Mouse (Mus musculus): ENCODE data around the gene Mgme1. TPM values are rescaled to one million over a fixed set of nuclear protein-coding genes. Genes with fewer than 3 reads are reported as not detected.

The Mgme1 gene
- polyA plus RNA-seq, 1 experiment from 2014 or later = 16.0 TPM

GRCm38 (mm10) chr2:144295145-144295735 is 24.8 kb downstream of the Mgme1 start:
- no peak overlapping the region for H3K4me2 ChIP-seq (ENCODE audit: low read length)
- no peak overlapping the region for H3K4me3 ChIP-seq (replicated peaks; ENCODE audit: low read depth, low read length)
- H3K36me3 ChIP-seq (ENCODE audit: insufficient read depth, low read length) = no peaks in the 10 kb centered on the region
- H3K9me3 ChIP-seq (replicated peaks; ENCODE audit: low read length) = no peaks in the 10 kb centered on the region
- H3K4me1 ChIP-seq (replicated peaks; ENCODE audit: insufficient read depth, low read length) = peaks cover 7% of the 10 kb centered on the region; the same call in 1 of the 2 replicates
- TF ChIP-seq CTCF (IDR thresholded peaks at IDR 0.05; ENCODE audit: low read depth) = no peak
- H3K9ac ChIP-seq (ENCODE audit: low read depth, low read length) = no peak overlapping the region
- H3K27ac ChIP-seq = 0 out of 2 replicates have a peak overlapping the region, but pooled peaks have one; percentile 1
- ATAC-seq (replicated peaks; ENCODE audit: low FRiP score, low read depth) = no peak
- no peak for DNase-seq (ENCODE audit: low spot score)
- no peaks in the 10 kb centered on the region for H3K27me3 ChIP-seq (ENCODE audit: insufficient read depth, low read length)
- WGBS = 60% methylated on average over 9 of the region's 9 CpGs

- ATAC-seq (replicated peaks; ENCODE audit: low FRiP score, low read depth) = no peak
- TF ChIP-seq CTCF (IDR thresholded peaks at IDR 0.05; ENCODE audit: low read depth) = no peak
- no peak overlapping the region for H3K4me2 ChIP-seq (ENCODE audit: low read length)
- no peaks in the 10 kb centered on the region for H3K36me3 ChIP-seq (ENCODE audit: insufficient read depth, low read length)
- DNase-seq (ENCODE audit: low spot score) = peak; percentile 43
- H3K9me3 ChIP-seq (replicated peaks; ENCODE audit: low read length) = no peaks in the 10 kb centered on the region
- WGBS = 29% methylated on average over 9 of the region's 9 CpGs
- H3K4me1 ChIP-seq (replicated peaks; ENCODE audit: insufficient read depth, low read length) = peaks cover 9% of the 10 kb centered on the region; the same call in 1 of the 2 replicates
- no peaks in the 10 kb centered on the region for H3K27me3 ChIP-seq (ENCODE audit: insufficient read depth, low read length)
- H3K9ac ChIP-seq (ENCODE audit: low read depth, low read length) = no peak overlapping the region
- H3K4me3 ChIP-seq (replicated peaks; ENCODE audit: low read depth, low read length) = no peak overlapping the region
- H3K27ac ChIP-seq = no peak overlapping the region
Measured at GRCm38 (mm10) chr2:144299749-144300669, 29.5 kb downstream of the Mgme1 start.

GRCm38 (mm10) chr2:144301101-144301500 is 30.6 kb downstream of the Mgme1 start:
- no peaks in the 10 kb centered on the region for H3K9me3 ChIP-seq (replicated peaks; ENCODE audit: low read length)
- H3K4me2 ChIP-seq (ENCODE audit: low read length) = no peak overlapping the region
- TF ChIP-seq CTCF (IDR thresholded peaks at IDR 0.05; ENCODE audit: low read depth) = no peak
- 94% methylated on average over 11 of the region's 11 CpGs for WGBS
- no peaks in the 10 kb centered on the region for H3K36me3 ChIP-seq (ENCODE audit: insufficient read depth, low read length)
- DNase-seq (ENCODE audit: low spot score) (no peak), ATAC-seq (replicated peaks; ENCODE audit: low FRiP score, low read depth) (no peak)
- no peak overlapping the region for H3K9ac ChIP-seq (ENCODE audit: low read depth, low read length)
- no peak overlapping the region for H3K4me3 ChIP-seq (replicated peaks; ENCODE audit: low read depth, low read length)
- H3K4me1 ChIP-seq (replicated peaks; ENCODE audit: insufficient read depth, low read length) = peaks cover 9% of the 10 kb centered on the region; the same call in 1 of the 2 replicates
- H3K27ac ChIP-seq = no peak overlapping the region
- H3K27me3 ChIP-seq (ENCODE audit: insufficient read depth, low read length) = no peaks in the 10 kb centered on the region

GRCm38 (mm10) chr2:144305721-144306294 is 35.3 kb downstream of the Mgme1 start:
- no peaks in the 10 kb centered on the region for H3K36me3 ChIP-seq (ENCODE audit: insufficient read depth, low read length)
- 64% methylated on average over 18 of the region's 18 CpGs for WGBS
- no peak overlapping the region for H3K9ac ChIP-seq (ENCODE audit: low read depth, low read length)
- H3K4me2 ChIP-seq (ENCODE audit: low read length) = no peak overlapping the region
- no peaks in the 10 kb centered on the region for H3K9me3 ChIP-seq (replicated peaks; ENCODE audit: low read length)
- ATAC-seq (replicated peaks; ENCODE audit: low FRiP score, low read depth) (no peak), DNase-seq (ENCODE audit: low spot score) (no peak)
- peak; percentile 51 for TF ChIP-seq CTCF (IDR thresholded peaks at IDR 0.05; ENCODE audit: low read depth)
- H3K27ac ChIP-seq = no peak overlapping the region
- no peak overlapping the region for H3K4me3 ChIP-seq (replicated peaks; ENCODE audit: low read depth, low read length)
- H3K4me1 ChIP-seq (replicated peaks; ENCODE audit: insufficient read depth, low read length) = no peaks in the 10 kb centered on the region
- H3K27me3 ChIP-seq (ENCODE audit: insufficient read depth, low read length) = no peaks in the 10 kb centered on the region

GRCm38 (mm10) chr2:144308561-144308960 is 38.1 kb downstream of the Mgme1 start:
- ATAC-seq (replicated peaks; ENCODE audit: low FRiP score, low read depth) = peak; percentile 84
- no peak overlapping the region for H3K4me2 ChIP-seq (ENCODE audit: low read length)
- H3K36me3 ChIP-seq (ENCODE audit: insufficient read depth, low read length) = no peaks in the 10 kb centered on the region
- no peak overlapping the region for H3K27ac ChIP-seq
- TF ChIP-seq CTCF (IDR thresholded peaks at IDR 0.05; ENCODE audit: low read depth) = no peak
- no peaks in the 10 kb centered on the region for H3K4me1 ChIP-seq (replicated peaks; ENCODE audit: insufficient read depth, low read length)
- 66% methylated on average over 8 of the region's 8 CpGs for WGBS
- no peaks in the 10 kb centered on the region for H3K9me3 ChIP-seq (replicated peaks; ENCODE audit: low read length)
- H3K4me3 ChIP-seq (replicated peaks; ENCODE audit: low read depth, low read length) = no peak overlapping the region
- H3K27me3 ChIP-seq (ENCODE audit: insufficient read depth, low read length) = no peaks in the 10 kb centered on the region
- no peak for DNase-seq (ENCODE audit: low spot score)
- no peak overlapping the region for H3K9ac ChIP-seq (ENCODE audit: low read depth, low read length)

- no peak overlapping the region for H3K27ac ChIP-seq
- no peaks in the 10 kb centered on the region for H3K27me3 ChIP-seq (ENCODE audit: insufficient read depth, low read length)
- ATAC-seq (replicated peaks; ENCODE audit: low FRiP score, low read depth) = no peak
- H3K4me2 ChIP-seq (ENCODE audit: low read length) = no peak overlapping the region
- no peak for DNase-seq (ENCODE audit: low spot score)
- no peaks in the 10 kb centered on the region for H3K9me3 ChIP-seq (replicated peaks; ENCODE audit: low read length)
- no peaks in the 10 kb centered on the region for H3K4me1 ChIP-seq (replicated peaks; ENCODE audit: insufficient read depth, low read length)
- TF ChIP-seq CTCF (IDR thresholded peaks at IDR 0.05; ENCODE audit: low read depth) = no peak
- H3K9ac ChIP-seq (ENCODE audit: low read depth, low read length) = no peak overlapping the region
- no peak overlapping the region for H3K4me3 ChIP-seq (replicated peaks; ENCODE audit: low read depth, low read length)
- WGBS = 53% methylated on average over 5 of the region's 5 CpGs
- no peaks in the 10 kb centered on the region for H3K36me3 ChIP-seq (ENCODE audit: insufficient read depth, low read length)
Measured at GRCm38 (mm10) chr2:144310273-144310672, 39.8 kb downstream of the Mgme1 start.
